Mouse (Mus musculus): ENCODE results near the gene B4galt1.
A peak's percentile ranks its signal among the peaks of the same experiment; 100 is the strongest.

Gene B4galt1

GRCm38 (mm10) chr4:40778656-40779055 is 75.1 kb downstream of the B4galt1 start:
- DNase-seq (ENCODE audit: low spot score in 2 of 2), result no peak

- DNase-seq (ENCODE audit: low spot score in 2 of 2), result no peak
Observed at GRCm38 (mm10) chr4:40777116-40777515, 76.7 kb downstream of the B4galt1 start.

- DNase-seq (ENCODE audit: low spot score in 2 of 2), result no peak
Observed at GRCm38 (mm10) chr4:40776416-40776815, 77.4 kb downstream of the B4galt1 start.

GRCm38 (mm10) chr4:40774279-40775259 is 79.2 kb downstream of the B4galt1 start:
- DNase-seq (ENCODE audit: low spot score in 2 of 2), result peak; percentile 62 to 81

GRCm38 (mm10) chr4:40759876-40760275 is 93.9 kb downstream of the B4galt1 start:
- DNase-seq (ENCODE audit: low spot score in 2 of 2), result no peak

- peak; percentile 97 to 98 for DNase-seq (ENCODE audit: low spot score in 2 of 2)
Observed at GRCm38 (mm10) chr4:40757780-40758420, 95.9 kb downstream of the B4galt1 start, which contains the start of gene Smu1. Gene Smu1 (minus strand): TSS chr4:40757923.

- DNase-seq (ENCODE audit: low spot score in 2 of 2), result no peak
Observed at GRCm38 (mm10) chr4:40757157-40757779, 96.5 kb downstream of the B4galt1 start.

Measured in right cerebral cortex, postnatal 10 days (tissue).